Mouse (Mus musculus): Measurements from ENCODE around the gene Mcu. TPM values are rescaled to one million over a fixed set of nuclear protein-coding genes. Genes with fewer than 3 reads are reported as not detected.

Mcu gene
- polyA plus RNA-seq, 1 experiment from 2014 or later: 24.2 TPM

DNA sequence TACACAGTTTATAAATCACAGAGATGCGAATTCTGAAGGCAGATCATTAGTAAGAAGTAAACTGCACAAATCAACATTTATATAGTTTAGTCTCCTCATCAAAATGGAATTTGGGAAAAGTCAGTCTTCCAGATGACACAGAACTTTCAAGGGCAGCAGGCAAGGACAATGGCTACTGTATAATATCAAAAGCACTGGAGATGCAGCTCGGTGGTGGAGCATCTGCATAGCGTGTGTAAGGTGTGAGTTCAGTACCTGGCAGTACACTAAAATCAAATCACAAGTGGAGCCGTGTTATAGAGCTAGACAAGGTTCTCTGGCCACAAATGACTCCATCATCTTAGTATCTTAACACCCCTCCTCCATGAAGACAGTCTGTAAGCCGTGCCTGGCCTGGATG is 58.3 kb downstream of the Mcu start:
- 79% methylated on average over 5 of the region's 5 CpGs for WGBS
- DNase-seq (ENCODE audit: low spot score) (no peak), ATAC-seq (replicated peaks; ENCODE audit: low FRiP score) (no peak)

DNA sequence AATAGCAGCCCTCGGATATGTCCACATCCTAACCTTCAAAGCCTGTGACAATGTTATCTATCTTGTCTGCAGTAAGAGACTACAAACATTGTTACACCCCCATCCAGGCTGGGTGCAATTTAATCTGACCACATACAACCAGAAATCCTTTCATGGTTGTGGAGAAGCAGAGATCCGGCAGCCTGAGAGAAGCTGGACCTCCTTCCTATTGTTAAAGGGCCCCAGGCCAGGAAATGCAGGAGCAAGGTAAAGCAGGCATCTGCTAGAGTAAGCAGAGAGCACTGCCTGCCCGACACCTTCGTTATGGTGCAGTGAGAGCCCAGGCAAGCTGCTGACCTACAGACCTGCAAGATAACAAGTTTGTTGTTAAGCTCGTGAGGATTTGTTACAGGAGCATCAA is 60.0 kb downstream of the Mcu start:
- Histone ChIP-seq H3K27ac (ENCODE audit: low read depth, low read length) (no peak overlapping the region), H3K4me2 (no peak overlapping the region)
- no peak for ATAC-seq (replicated peaks; ENCODE audit: low FRiP score)

More for the DNA sequence above, 58.3 kb downstream of the Mcu start:
- Histone ChIP-seq H3K36me3 (ENCODE audit: control insufficient read depth, insufficient read depth, low read length) (no peaks in the 10 kb centered on the region), H3K4me1 (replicated peaks; ENCODE audit: control insufficient read depth, insufficient read depth, low read length) (peaks cover 6% of the 10 kb centered on the region), H3K4me2 (no peak overlapping the region), H3K9ac (ENCODE audit: low read depth, low read length) (no peak overlapping the region), H3K4me3 (ENCODE audit: low read depth, low read length) (no peak overlapping the region), H3K27ac (ENCODE audit: low read depth, low read length) (no peak overlapping the region), H3K27me3 (replicated peaks; ENCODE audit: control insufficient read depth, insufficient read depth, low read length) (no peaks in the 10 kb centered on the region), H3K9me3 (ENCODE audit: control insufficient read depth, low read length) (no peaks in the 10 kb centered on the region)

DNA sequence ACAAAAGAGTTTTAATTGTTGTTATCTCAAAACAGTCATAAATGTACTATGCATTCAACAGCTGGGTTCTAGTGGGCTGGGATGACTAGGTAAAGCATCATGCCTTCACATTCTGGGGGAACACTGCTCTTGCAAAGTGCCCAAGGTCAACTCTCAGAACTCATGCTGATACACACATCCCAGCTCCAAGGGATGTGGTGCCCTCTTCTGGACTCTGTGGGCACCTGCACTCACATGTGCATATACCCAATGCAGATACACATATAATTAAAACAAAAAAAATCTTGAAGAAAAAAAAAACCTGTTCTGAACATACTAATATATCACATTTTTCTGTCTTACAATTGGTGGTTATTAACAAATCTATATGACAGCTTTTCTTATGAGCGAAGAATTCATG is 62.2 kb downstream of the Mcu start:
- Histone ChIP-seq H3K36me3 (ENCODE audit: control insufficient read depth, insufficient read depth, low read length) (no peaks in the 10 kb centered on the region), H3K9ac (ENCODE audit: low read depth, low read length) (no peak overlapping the region), H3K27ac (ENCODE audit: low read depth, low read length) (no peak overlapping the region), H3K9me3 (ENCODE audit: control insufficient read depth, low read length) (no peaks in the 10 kb centered on the region), H3K4me2 (no peak overlapping the region), H3K27me3 (replicated peaks; ENCODE audit: control insufficient read depth, insufficient read depth, low read length) (no peaks in the 10 kb centered on the region), H3K4me3 (ENCODE audit: low read depth, low read length) (no peak overlapping the region), H3K4me1 (replicated peaks; ENCODE audit: control insufficient read depth, insufficient read depth, low read length) (peaks cover 6% of the 10 kb centered on the region; the same call in 1 of the 2 replicates)
- DNase-seq (ENCODE audit: low spot score) (no peak), ATAC-seq (replicated peaks; ENCODE audit: low FRiP score) (no peak)
- 94% methylated on average over 1 of the region's 1 CpGs for WGBS

More for the DNA sequence above, 60.0 kb downstream of the Mcu start:
- H3K9ac ChIP-seq (ENCODE audit: low read depth, low read length): no peak overlapping the region
- peaks cover 6% of the 10 kb centered on the region; the same call in 1 of the 2 replicates for H3K4me1 ChIP-seq (replicated peaks; ENCODE audit: control insufficient read depth, insufficient read depth, low read length)
- no peaks in the 10 kb centered on the region for H3K36me3 ChIP-seq (ENCODE audit: control insufficient read depth, insufficient read depth, low read length)
- no peaks in the 10 kb centered on the region for H3K9me3 ChIP-seq (ENCODE audit: control insufficient read depth, low read length)
- H3K27me3 ChIP-seq (replicated peaks; ENCODE audit: control insufficient read depth, insufficient read depth, low read length): no peaks in the 10 kb centered on the region
- 30% methylated on average over 5 of the region's 5 CpGs for WGBS
- no peak for DNase-seq (ENCODE audit: low spot score)
- no peak overlapping the region for H3K4me3 ChIP-seq (ENCODE audit: low read depth, low read length)

DNA sequence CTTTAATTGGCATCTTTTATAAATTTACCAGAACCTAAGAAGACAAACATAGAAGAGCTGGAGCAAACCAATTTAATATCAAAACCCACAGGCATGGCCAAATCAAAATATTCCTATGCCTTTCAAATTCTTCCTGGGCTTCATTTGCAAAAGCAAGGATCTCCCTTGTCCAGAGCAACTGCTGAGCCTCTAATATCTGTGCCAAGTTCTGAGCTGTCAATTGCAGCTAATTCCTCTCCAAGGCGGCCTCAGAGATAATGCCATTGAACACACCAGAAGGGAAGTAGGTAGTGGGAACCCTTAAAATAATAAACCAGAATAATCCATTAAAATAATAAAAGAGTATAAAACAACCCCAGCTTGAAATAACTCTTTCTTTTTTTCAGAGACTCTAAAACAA is 64.0 kb downstream of the Mcu start:
- no peak overlapping the region for H3K27ac ChIP-seq (ENCODE audit: low read depth, low read length)
- H3K9ac ChIP-seq (ENCODE audit: low read depth, low read length): no peak overlapping the region
- no peak overlapping the region for H3K4me3 ChIP-seq (ENCODE audit: low read depth, low read length)
- no peak overlapping the region for H3K4me2 ChIP-seq
- ATAC-seq (replicated peaks; ENCODE audit: low FRiP score): no peak
- H3K27me3 ChIP-seq (replicated peaks; ENCODE audit: control insufficient read depth, insufficient read depth, low read length): no peaks in the 10 kb centered on the region
- DNase-seq (ENCODE audit: low spot score): no peak
- WGBS: 61% methylated on average over 1 of the region's 1 CpGs
- H3K36me3 ChIP-seq (ENCODE audit: control insufficient read depth, insufficient read depth, low read length): no peaks in the 10 kb centered on the region
- H3K9me3 ChIP-seq (ENCODE audit: control insufficient read depth, low read length): no peaks in the 10 kb centered on the region
- peaks cover 6% of the 10 kb centered on the region; the same call in 1 of the 2 replicates for H3K4me1 ChIP-seq (replicated peaks; ENCODE audit: control insufficient read depth, insufficient read depth, low read length)

DNA sequence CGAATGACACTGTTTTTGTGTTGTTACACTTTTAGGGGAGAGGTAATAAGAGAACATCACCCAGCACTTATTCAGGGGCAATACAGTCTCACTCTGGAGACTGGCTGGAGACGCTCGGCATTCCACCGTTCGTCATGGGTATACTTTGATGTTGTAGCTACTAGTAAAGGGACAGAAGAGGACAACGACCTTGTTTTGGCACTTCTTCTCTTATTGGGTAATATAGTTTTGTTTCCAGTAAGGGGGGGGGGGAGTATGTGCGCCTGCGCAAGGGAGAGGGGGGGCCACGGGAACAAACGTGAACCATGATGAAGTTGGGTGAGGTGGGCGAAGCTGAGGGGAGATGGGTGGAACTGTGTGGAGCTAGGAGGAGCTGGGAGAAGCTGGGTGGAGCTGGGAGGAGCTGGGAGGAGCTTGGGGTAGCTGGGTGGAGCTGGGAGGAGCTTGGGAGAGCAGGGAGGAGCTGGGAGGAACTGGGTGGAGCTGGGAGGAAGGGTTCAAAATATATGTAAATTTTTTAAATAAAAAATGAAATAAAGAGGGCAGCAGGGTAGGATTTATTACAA is 67.6 kb downstream of the Mcu start:
- Histone ChIP-seq H3K27ac (ENCODE audit: low read depth, low read length) (no peak overlapping the region), H3K9ac (ENCODE audit: low read depth, low read length) (no peak overlapping the region), H3K27me3 (replicated peaks; ENCODE audit: control insufficient read depth, insufficient read depth, low read length) (no peaks in the 10 kb centered on the region), H3K36me3 (ENCODE audit: control insufficient read depth, insufficient read depth, low read length) (no peaks in the 10 kb centered on the region), H3K4me1 (replicated peaks; ENCODE audit: control insufficient read depth, insufficient read depth, low read length) (no peaks in the 10 kb centered on the region), H3K9me3 (ENCODE audit: control insufficient read depth, low read length) (peaks cover 4% of the 10 kb centered on the region; the same call in 1 of the 2 replicates), H3K4me2 (no peak overlapping the region), H3K4me3 (ENCODE audit: low read depth, low read length) (no peak overlapping the region)
- WGBS: 84% methylated on average over 11 of the region's 11 CpGs
- ATAC-seq (replicated peaks; ENCODE audit: low FRiP score) (no peak; the same call in 1 of the 2 replicates), DNase-seq (ENCODE audit: low spot score) (no peak)

DNA sequence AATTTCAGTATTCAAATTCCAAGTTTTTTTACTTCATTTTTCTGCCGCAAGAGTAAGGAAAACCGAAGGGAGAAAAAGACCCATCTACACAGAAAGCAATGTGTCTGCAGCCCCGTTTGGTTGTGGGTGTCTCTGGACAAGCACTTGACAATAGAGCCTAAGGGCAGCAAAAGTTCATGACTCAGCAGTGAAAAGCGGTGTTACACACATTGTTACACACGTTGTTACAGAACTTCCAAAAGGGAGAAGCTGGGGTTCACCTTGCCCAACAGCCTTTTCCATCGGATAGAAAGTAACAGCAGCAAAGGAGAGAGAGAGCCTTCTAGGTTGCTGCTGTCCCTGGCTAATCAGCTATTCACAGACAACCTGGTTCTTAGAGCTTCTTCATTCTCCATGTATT is 68.3 kb downstream of the Mcu start:
- ATAC-seq (replicated peaks; ENCODE audit: low FRiP score): no peak
- H3K27me3 ChIP-seq (replicated peaks; ENCODE audit: control insufficient read depth, insufficient read depth, low read length): no peaks in the 10 kb centered on the region
- 73% methylated on average over 6 of the region's 6 CpGs for WGBS
- no peak for DNase-seq (ENCODE audit: low spot score)
- H3K9ac ChIP-seq (ENCODE audit: low read depth, low read length): no peak overlapping the region
- no peaks in the 10 kb centered on the region for H3K4me1 ChIP-seq (replicated peaks; ENCODE audit: control insufficient read depth, insufficient read depth, low read length)
- H3K27ac ChIP-seq (ENCODE audit: low read depth, low read length): no peak overlapping the region
- no peak overlapping the region for H3K4me2 ChIP-seq
- peaks cover 4% of the 10 kb centered on the region; the same call in 1 of the 2 replicates for H3K9me3 ChIP-seq (ENCODE audit: control insufficient read depth, low read length)
- H3K36me3 ChIP-seq (ENCODE audit: control insufficient read depth, insufficient read depth, low read length): no peaks in the 10 kb centered on the region
- no peak overlapping the region for H3K4me3 ChIP-seq (ENCODE audit: low read depth, low read length)

DNA sequence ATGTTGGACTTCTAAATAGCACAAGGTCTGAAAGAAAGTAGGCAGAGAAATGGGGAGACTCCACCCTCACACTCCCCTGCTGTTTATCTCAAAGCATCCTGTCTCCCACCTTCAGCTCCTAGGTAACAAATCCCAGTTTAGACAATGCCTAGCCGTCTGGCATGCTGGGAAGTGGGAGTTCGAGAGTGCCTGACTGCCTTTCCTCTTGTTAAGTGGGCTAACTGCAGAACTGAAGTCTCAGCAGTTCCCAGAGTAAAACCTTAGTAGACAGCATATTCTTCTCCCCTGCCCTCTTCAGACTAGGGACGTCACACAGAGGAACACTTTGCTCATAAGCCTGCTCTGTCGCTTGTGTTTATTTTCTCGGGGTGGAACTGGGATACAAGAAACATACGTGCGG is 69.1 kb downstream of the Mcu start:
- Histone ChIP-seq H3K27ac (ENCODE audit: low read depth, low read length) (no peak overlapping the region), H3K9ac (ENCODE audit: low read depth, low read length) (no peak overlapping the region), H3K36me3 (ENCODE audit: control insufficient read depth, insufficient read depth, low read length) (no peaks in the 10 kb centered on the region), H3K4me3 (ENCODE audit: low read depth, low read length) (no peak overlapping the region), H3K9me3 (ENCODE audit: control insufficient read depth, low read length) (peaks cover 4% of the 10 kb centered on the region; the same call in 1 of the 2 replicates), H3K27me3 (replicated peaks; ENCODE audit: control insufficient read depth, insufficient read depth, low read length) (no peaks in the 10 kb centered on the region), H3K4me1 (replicated peaks; ENCODE audit: control insufficient read depth, insufficient read depth, low read length) (no peaks in the 10 kb centered on the region), H3K4me2 (no peak overlapping the region)
- DNase-seq (ENCODE audit: low spot score) (no peak), ATAC-seq (replicated peaks; ENCODE audit: low FRiP score) (no peak)
- 69% methylated on average over 7 of the region's 7 CpGs for WGBS

DNA sequence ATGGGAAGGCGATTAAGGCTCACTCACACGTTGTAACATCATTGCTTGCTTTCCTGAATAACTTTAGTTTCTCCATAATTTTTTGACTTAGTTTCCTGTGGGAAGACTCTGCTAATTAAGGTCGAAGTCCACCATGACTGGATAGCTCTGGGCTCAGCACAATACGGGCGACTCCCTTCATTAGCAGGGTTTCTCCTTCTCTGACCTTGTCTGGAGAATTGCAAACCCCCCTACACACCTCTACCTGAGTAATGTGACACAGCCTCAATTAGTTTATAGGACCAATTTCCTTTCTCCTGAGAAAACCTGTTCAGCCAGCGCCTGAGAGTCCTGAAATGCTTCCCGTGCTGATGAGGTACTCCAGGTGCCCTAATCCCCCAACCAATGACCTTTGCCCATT is 71.3 kb downstream of the Mcu start:
- WGBS: 88% methylated on average over 7 of the region's 7 CpGs
- ATAC-seq (replicated peaks; ENCODE audit: low FRiP score): no peak
- no peaks in the 10 kb centered on the region for H3K36me3 ChIP-seq (ENCODE audit: control insufficient read depth, insufficient read depth, low read length)
- no peak overlapping the region for H3K4me3 ChIP-seq (ENCODE audit: low read depth, low read length)
- DNase-seq (ENCODE audit: low spot score): no peak
- H3K9me3 ChIP-seq (ENCODE audit: control insufficient read depth, low read length): peaks cover 4% of the 10 kb centered on the region; the same call in 1 of the 2 replicates
- peaks cover 3% of the 10 kb centered on the region; the same call in 1 of the 2 replicates for H3K4me1 ChIP-seq (replicated peaks; ENCODE audit: control insufficient read depth, insufficient read depth, low read length)
- H3K27me3 ChIP-seq (replicated peaks; ENCODE audit: control insufficient read depth, insufficient read depth, low read length): no peaks in the 10 kb centered on the region
- H3K4me2 ChIP-seq: no peak overlapping the region
- H3K27ac ChIP-seq (ENCODE audit: low read depth, low read length): no peak overlapping the region
- H3K9ac ChIP-seq (ENCODE audit: low read depth, low read length): no peak overlapping the region

DNA sequence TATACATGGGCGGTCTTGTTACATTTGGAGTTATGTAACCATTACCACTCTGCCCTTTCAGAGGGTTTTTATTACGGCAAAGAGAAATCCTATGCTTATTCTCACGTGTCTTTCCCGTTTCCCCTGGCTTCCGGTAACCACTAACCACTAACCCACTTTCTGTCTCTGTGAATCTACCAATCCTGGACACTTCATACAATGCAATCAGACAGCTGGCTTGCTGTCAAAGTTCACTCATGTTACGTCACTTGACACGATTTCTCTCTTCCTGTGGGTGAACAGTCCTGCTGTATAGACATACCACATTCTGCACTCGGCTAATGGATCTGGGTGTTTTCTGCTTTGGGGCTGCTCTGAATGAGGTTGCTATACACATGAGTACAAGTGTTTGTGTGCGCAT is 73.1 kb downstream of the Mcu start:
- no peak overlapping the region for H3K4me3 ChIP-seq (ENCODE audit: low read depth, low read length)
- peaks cover 4% of the 10 kb centered on the region; the same call in 1 of the 2 replicates for H3K9me3 ChIP-seq (ENCODE audit: control insufficient read depth, low read length)
- H3K9ac ChIP-seq (ENCODE audit: low read depth, low read length): no peak overlapping the region
- H3K4me2 ChIP-seq: no peak overlapping the region
- H3K36me3 ChIP-seq (ENCODE audit: control insufficient read depth, insufficient read depth, low read length): no peaks in the 10 kb centered on the region
- no peak for ATAC-seq (replicated peaks; ENCODE audit: low FRiP score)
- 82% methylated on average over 9 of the region's 9 CpGs for WGBS
- H3K27me3 ChIP-seq (replicated peaks; ENCODE audit: control insufficient read depth, insufficient read depth, low read length): no peaks in the 10 kb centered on the region
- H3K27ac ChIP-seq (ENCODE audit: low read depth, low read length): no peak overlapping the region
- peaks cover 12% of the 10 kb centered on the region for H3K4me1 ChIP-seq (replicated peaks; ENCODE audit: control insufficient read depth, insufficient read depth, low read length)
- DNase-seq (ENCODE audit: low spot score): no peak
